Mouse (Mus musculus) stomach, postnatal 0 days (tissue): Measurements from ENCODE around the gene Prpf6.

Experiments
- CTCF ChIP-seq: IDR thresholded peaks from 2 replicates; pipeline ENCODE4 v1.5.1; 2016; ENCODE audit warnings: antibody characterized with exemption, low read depth, mild to moderate bottlenecking, moderate library complexity
- EP300 ChIP-seq: optimal IDR thresholded peaks from 2 replicates; pipeline ENCODE3; 2016; ENCODE audit warnings: antibody characterized with exemption

- TF ChIP-seq CTCF (no peak), EP300 (no peak)
Observed at GRCm38 (mm10) chr2:181584411-181584942, 7.2 kb upstream of the Prpf6 start, which contains the start of gene Uckl1.
